Mouse (Mus musculus) CD4-positive, CD25-positive, alpha-beta regulatory T cell, adult 2 months (primary cell): Measurements from ENCODE around the gene Abcc9.
"Not testable (repeated sequence)": the region's sequence is repeated elsewhere in the genome, so short reads cannot be mapped to it uniquely, and the experiment has no call there.

Experiments used
- DNase-seq: peaks from one replicate; pipeline ENCODE4 v3.0.0-alpha.2; 2012; ENCODE audit warnings: low read depth, low spot score

Gene Abcc9

DNA sequence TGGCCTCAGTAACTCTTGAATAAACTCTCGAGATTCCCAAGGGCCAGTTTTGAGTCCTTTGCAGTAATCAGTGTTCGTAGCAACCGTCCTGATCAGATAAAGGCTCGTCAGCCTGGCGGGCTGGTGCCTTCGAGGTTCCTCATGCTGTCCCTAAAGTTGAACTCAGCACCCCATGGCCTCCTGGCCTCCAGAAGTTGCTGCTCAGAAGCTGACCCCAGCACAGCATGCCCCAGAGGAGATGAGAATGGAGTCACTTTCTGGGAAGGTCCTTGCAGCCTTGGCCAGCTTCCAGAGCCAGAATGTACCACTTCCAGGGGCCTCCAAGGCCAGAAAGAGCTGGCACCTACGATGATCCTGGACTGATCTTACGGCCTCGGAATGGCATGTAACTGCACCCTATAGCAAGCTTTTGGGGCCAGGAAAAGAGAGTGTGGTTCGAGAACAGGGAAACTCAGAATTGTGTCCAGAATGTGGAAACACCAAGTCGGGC is 1.4 kb upstream of the Abcc9 start:
- no peak for DNase-seq

DNA sequence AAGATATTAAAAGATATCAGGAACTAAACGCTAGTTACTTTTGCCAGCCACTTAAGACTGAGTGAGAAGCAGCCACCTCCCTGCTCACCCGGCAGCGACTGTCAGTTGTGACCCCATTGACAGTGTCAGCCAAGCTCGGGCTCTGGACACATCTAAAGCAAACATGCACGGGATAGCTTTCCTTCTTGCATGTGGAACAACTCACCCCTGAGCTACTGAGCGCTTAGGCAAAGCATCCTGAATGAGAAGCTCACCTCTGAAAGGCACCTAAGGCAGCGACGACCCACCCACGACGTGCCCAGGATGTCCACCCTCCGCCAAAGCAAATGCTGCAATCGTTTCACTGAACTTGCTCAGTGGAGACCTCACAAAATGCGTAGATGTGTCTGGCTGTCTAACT is 954 bp downstream of the Abcc9 start:
- no peak for DNase-seq

DNA sequence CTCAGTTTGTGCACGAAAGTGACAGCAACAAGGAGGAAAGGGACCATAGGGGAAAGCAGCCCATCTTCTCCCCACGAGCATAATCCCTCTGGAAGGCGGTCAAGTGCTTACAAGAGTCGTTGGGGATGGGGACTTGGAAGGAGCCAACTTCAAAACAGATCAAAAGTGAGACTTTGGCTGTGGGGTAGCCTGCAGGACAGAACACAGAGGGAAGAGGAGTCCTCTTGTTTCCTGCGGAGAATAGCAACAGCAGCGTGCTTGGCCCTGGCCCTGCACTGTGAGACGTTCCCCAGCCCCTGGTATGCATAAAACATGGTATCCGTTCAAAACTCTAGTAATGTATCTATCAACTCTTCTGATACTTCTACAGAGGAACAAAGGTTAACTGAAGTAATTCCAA is 1.4 kb downstream of the Abcc9 start:
- no peak for DNase-seq

DNA sequence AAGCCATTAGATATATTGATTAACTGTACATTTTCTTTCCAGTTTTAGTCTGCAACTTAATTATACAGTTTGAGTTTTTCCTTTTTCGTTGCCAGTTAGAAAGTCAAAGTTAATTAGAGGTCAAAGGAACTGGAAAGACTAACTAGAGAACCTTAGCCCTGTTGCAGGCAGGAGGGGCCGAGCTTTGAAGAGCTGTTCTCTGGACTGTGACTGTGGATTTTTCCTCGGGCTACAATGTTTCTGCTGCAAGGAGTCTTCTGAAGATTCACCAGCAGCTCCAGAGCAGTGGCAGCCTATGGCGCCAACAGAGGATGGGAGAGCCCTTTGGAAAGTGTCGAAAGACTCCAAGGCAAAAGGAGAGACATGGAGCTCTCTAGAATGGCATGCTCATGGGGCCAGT is 10.0 kb downstream of the Abcc9 start:
- DNase-seq, result no peak

DNA sequence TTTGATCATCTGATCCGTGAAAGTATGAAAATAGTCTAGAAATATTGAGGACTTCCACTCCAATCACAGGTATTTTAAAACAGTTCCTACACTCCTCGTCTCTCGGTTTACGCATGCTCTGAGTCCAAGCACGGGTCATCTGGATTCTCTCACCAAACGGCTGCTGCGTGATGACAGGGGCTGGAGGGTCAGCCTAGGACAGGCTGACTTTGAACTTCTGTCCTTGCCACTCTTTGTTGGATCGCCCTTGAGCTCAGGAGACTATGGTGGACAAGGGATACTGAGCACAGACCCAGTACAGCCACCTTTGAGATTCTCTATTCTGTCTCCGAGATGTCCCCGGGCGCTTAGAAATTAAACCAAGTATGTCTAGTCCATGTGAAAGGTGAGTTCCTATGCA is 12.4 kb downstream of the Abcc9 start:
- no peak for DNase-seq

DNA sequence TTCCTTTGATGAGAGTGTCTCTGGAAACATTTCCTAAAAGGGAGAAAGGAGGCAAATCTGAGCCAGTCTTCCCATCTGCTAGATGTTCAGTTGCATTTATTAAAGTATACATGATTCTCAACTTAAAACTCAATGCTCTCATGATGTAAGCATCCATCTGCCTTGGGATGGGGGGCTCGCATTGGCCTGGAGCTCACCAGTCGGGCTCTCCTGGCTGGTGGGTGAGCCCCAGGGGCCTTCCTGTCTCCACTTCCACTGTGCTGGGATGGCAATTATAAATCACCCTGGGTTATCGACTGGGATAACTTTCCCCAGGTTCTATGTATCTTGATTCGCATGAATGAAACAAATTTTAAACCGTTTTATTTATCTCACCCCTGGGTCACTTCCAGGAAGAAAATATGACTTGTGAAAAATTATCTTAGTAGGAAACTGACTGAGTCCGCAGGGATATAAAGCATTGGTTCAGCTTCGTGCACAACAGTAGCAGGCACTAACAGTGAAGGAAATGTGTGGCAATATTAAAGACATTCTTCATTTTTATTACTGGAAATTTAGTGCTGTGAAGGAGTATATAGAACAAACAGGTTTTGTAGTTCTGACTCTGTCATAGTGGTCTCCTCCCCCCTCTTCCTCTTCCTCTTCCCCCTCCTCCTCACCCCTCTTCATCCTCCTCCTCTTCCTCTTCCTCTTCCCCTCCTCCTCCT is 19.0 kb downstream of the Abcc9 start:
- DNase-seq, result no peak

DNA sequence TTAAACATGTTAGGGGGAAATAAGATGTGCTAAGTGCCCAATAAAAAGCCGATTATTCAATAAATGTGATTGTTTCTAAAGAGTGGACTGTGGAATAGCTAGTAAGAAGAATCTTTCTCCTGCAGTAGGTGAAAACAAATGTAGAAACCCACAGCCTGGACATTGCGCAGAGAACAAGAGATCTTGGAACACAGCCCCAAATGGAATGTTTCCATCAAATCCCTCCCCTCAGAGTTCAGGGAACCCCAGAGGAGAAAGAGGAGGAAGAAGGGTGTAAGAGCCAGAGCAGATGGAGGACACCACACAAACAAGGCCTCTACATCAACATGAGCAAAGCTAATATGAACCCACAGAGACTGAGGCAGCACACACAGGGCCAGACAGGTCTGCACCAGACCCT is 32.1 kb downstream of the Abcc9 start:
- no peak for DNase-seq

DNA sequence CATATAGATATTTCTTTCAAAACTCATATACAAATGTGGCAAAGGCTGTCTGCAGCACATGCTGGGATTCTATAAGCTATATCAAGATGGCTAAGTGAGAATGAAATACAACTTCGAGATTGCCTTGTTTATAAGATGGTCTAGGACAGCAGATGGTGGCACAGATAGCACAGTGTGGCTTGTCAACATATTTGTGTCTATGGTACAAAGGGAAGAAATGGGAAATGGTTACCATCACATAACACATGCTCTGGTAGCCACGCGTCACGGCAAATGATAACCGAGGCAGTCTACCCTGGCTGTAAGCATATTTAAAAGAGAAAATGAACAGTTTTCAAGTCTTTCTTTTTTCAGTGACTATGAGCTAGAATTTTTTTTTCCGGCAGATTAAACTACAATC is 32.8 kb downstream of the Abcc9 start:
- DNase-seq, result no peak

DNA sequence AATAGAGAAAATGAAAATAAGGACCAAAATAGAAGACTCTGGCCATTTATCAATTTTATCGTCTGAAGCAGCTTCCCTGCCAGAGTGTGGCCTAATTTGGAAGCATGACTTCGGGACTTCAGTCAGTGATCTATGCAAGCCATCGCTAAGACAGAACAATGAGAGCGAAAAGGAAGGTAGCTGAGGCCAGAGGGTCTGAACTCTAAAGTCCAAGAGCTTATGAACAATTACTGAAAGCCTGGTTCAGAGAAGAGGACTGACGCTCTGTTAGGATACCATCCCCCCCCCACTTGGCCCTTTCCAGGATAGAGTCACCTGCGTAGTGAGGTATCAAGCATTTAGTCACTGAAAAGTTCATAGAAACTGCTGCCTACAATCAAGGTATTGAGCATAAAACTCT is 33.3 kb downstream of the Abcc9 start:
- no peak for DNase-seq

DNA sequence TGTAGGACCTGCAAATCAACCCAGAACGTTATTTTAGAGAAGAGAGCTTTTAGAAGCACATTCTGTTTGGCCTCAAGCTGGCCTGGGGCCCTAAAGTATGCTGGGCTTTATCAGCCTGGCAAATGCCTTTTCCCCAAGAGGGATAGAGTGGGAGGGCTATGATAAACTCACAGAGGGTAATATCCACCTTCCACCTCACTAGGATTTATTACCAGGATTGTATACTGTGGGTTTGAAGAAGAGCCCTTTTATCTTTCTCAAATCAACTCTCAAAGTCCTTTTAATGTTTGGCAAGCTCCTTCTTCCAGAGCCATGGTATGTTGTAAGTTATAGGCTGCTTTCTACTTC is 33.7 kb downstream of the Abcc9 start:
- no peak for DNase-seq

DNA sequence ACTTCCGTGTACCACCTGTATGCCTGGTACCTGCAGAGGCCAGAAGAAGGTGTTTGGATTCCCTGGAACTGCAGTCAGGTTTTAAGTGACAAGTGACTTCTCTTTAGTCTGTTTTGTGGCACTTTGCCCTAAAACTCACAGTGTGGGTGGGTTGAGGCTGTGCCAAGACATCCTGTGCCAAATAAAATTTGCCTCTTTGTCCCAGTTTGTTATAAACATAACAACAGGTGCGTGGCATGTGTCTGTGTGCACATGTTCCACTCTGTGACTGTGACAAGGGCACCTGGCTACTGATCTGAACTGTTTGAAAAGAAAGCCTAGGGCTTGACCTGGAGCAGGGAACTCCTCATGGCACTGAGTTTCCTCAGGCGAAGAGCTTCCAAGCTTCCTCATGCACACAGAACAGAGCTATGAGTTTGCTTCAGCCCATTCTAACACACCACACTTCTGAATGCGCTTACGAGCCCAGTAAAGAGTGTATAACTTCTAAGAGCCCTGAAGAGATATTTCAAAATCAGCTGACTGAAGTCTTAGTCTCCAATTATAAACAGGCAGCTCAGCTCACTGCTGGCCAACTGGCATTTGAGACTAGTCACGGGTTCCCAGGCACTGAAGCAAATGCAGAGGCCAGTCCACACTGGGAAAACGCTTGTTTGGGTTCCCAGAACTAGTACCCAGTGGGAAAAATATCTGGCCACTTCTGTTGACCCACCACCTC is 34.3 kb downstream of the Abcc9 start:
- no peak for DNase-seq

DNA sequence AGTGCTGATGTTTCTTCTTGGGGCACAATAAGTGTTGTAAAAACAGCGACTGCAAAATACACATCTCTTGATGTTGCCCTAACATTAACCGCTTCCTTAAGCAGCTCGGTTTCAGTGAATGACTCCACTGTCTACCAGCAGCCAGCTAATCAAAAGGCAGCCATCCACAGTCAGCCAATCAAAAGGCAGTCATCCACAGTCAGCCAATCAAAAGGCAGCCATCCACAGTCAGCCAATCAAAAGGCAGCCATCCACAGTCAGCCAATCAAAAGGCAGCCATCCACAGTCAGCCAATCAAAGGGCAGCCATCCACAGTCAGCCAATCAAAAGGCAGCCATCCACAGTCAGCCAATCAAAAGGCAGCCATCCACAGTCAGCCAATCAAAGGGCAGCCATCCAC is 40.1 kb downstream of the Abcc9 start:
- not testable (repeated sequence) for DNase-seq

DNA sequence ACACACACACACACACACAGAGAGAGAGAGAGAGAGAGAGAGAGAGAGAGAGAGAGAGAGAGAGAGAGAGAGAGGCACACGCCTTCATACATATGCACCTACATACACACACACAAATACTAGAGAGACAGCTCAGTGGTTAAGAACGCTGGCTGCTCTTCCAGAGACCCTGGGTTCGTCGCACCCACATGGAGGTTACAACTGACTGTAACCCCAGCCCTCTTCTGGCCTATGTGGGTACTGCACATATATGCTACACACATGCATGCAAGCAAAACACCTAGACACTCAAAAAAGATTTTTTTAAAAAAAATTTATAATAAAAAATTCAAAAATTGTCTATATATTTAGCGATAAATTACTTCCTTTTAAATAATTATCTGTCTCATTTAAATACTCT is 43.1 kb downstream of the Abcc9 start:
- DNase-seq, result peak; percentile 56

DNA sequence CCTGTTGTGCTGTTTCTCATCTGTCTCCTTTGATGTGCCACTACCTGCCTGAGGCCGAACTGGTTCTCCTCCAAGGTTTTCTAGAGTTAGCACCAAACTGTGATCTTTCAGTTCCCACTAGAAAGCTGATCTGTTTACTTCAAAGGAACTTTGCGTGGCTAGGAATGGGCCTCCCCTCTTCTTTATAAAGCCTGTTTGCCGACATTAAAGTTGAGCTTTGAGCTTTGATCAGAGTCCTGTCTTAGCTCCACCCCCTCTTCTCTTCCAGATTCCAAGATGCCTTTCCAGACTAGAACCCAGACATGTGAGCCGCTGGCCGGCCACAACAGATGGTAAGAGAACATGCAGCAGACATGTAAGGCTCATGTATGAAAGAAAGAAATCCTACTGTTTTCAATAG is 47.6 kb downstream of the Abcc9 start:
- no peak for DNase-seq

DNA sequence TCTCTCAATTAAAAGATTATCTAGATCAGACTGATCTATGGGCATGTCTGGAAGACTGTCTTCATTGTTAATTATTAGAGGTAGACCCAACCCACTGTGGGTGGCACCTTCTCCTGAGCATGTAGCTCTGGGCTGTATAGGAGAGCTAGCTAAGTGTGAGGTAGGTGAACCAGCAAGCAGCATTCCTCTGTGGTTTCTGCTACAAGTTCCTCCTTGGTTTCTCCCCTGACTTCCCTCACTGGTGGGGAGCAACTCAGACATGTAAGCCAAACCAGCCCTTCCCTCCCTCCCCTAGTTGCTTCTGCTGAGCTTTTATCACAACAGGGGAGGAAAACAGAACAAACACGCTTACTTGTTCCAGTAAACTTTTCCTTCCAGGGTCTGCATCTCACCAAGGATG is 49.9 kb downstream of the Abcc9 start:
- DNase-seq, result no peak

DNA sequence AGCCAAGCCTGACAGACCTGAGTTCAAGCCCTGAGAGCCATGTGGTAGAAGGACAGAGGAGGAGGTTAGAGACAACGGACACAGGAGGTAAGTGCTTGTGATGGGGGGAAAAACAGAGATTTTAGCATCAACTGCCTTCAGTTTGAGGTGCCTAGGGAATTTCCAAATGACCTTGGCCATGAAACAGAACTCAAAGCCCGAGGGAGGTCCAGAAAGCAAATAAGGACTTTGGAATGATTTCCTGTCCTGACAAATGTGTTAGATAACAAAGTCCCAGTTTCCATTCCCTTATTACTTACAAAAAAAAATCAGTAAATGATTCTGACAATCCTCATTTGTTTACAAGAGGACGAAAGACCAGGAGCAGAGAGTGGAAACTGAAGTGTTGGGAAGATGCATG is 52.8 kb downstream of the Abcc9 start:
- DNase-seq, result no peak

DNA sequence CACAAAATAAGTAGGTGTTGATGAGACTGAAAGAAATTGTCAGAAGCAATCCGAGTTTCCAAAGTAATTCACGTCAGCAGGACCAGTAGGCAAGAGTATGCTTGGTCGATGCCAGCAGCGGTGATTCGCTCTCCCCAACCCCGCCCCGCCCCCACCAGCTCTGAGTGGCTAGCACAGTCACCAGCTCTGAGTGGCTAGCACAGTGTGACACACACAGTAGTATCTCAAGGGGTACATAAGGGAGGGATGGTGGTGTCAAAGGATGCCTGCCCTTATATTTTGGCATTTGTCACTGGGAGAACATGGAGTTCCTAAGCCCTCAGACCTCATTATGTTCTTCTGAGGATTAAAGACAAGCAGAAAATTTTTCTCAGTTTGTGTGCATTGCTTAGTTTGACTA is 56.6 kb downstream of the Abcc9 start:
- DNase-seq, result no peak

DNA sequence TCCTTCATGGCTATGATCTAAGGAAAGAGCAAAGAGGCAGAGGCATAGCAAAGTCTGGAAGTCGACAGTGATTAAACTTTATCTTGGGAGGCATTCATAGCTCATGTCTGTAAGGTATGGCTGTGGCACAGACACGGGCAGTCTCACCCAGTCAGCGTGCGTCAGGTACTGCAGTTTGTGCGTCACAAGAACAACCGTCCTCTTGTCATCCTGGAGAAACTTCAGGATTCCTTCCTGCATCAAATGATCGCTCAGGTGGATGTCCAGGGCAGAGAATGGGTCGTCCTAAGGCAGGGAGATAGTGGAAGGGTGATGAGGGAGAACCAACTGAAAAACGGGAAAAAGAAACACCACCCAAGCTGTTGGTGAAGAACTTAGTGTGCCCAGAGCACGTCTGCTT is 62.8 kb downstream of the Abcc9 start:
- DNase-seq, result no peak

DNA sequence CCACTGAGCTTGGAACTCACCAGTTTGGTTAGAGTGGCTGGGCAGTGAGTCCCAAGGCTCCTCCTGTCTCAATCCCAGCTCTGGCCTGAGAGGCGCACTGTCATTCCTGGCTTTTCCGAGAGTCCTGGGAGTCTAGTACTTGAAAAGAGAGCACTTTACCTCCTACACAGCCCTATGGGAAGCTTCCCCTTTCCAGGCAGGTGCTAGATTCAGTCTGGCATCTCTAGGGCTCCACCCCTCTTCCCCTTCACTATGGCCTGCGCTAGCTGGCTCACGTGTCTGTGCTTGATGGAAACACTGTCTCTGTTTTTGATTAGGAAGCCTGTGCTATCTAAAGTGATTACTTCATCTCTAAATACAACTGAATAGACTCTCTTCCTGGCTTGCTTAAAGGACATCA is 66.5 kb downstream of the Abcc9 start:
- DNase-seq, result no peak

DNA sequence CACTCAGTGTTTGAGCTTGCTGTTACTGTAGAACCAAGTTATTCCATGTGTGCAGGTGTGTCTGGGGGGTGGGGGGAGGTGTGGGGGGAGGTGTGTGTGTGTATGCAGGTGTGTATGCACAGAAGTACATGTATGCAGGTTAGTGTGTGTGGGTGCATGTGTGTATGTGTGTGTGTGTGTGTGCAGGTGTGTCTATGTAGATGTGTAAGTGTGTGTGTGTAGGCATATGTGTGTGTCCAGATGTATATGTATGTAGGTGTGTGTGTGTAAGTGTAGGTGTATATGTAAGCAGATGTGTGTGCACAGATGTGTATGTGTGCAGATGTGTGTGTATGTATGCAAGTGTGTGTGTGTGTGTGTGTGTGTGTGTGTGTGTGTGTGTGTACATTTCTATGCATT is 66.9 kb downstream of the Abcc9 start:
- DNase-seq, result no peak

DNA sequence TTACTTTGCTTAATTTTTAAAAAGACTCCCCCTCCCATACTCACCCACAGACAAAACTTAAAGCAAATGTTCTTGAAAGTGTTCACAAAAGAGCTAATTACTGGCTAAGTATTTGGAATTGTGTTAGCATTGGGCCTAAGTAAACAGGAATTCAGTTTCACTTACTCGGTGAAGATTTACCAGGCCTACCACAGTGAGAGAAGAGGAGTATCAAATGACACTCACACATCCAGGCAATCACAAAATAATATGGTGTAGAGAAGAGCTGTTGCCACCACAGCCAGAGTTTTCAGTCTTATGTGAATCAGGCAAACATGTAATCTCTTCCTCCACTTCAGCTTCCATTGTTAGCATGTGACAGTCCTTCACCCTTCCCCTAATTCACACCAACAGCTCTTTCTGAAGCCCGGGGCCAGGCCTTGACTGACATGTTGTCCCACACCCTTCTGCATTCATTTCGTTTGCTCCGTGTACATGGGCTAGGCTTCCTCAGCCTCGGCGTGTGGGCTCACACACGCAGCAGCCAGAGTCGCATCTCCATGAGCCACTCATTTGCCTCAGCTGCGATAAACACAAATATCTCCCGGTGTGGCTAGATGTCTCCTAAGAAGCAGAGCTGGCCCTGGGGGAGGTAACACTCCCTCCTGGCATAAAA is 67.5 kb downstream of the Abcc9 start:
- DNase-seq, result no peak

DNA sequence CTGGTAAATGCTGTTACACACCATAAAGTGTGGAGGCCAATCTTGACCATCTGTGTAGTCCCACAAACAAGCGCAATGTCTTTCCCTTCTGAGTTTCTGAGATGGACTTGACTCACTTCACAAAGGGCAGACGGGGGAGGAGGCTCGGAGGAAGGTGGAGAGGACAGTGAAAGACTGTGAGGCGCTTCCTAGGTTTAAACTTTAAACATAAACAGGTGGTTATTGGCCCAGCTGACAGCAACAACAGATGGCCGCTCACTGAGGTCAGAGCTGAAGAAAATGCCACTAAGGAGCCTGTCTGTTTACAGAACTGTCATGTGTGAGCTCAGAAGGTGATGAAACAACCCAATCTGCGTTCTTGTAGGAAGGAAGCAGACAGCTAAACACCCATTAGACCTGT is 78.8 kb downstream of the Abcc9 start:
- no peak for DNase-seq

DNA sequence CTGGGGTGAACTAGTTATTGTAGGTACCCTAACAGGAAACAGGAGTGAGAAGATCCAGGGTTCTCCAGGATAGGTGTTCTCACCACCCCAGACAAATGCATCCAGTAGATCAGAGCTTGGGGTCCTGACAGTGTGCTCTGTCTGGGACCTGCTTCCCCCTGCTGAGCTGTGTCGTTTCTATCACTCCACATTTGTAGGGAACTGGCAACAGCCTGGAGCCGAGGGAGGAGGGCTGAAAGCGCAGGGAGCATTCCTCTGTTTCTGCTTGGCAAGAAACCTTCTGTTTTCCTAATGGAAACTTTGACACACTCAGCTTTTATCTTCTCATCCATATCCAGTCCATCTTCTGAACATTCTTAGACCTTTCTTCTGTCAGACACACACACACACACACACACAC is 85.5 kb downstream of the Abcc9 start:
- DNase-seq, result no peak
